Mouse (Mus musculus): Measurements from ENCODE around the gene Zfp618. TPM values are rescaled to one million over a fixed set of nuclear protein-coding genes. Genes with fewer than 3 reads are reported as not detected.

Zfp618 gene
- polyA plus RNA-seq, 1 experiment from 2014 or later: 11.5 TPM

Other genes starting within 250 kb of the Zfp618 start
- gene Ambp, start 189.2 kb downstream of the Zfp618 start, polyA plus RNA-seq (2016; fragmentation: Nextera tagmentation; extraction: Ambion mirVana): 1.2 and 8.6 TPM in 2 replicates
- 0.14 and 0.46 TPM in 2 replicates for gene Kif12, start 206.6 kb downstream of the Zfp618 start, polyA plus RNA-seq (2016; fragmentation: Nextera tagmentation; extraction: Ambion mirVana)
- 3.7 and 3.8 TPM in 2 replicates for gene Col27a1, start 248.4 kb downstream of the Zfp618 start, polyA plus RNA-seq (2016; fragmentation: Nextera tagmentation; extraction: Ambion mirVana)